Mouse (Mus musculus): ENCODE results near the gene Ttpal.

GRCm38 (mm10) chr2:163631715-163632114 lies 29.6 kb downstream of the Ttpal start:
- TF ChIP-seq POLR2A (IDR thresholded peaks at IDR 0.05; ENCODE audit: low read depth, low read length) (no peak), CTCF (IDR thresholded peaks at IDR 0.05; ENCODE audit: extremely low read depth, insufficient read depth, insufficient read length, insufficient replicate concordance) (no peak)

Measured in spleen, adult 2 months (tissue).